Mouse (Mus musculus) heart, postnatal 0 days (tissue): Measurements from ENCODE around the gene Ccdc170. TPM values are rescaled to one million over a fixed set of nuclear protein-coding genes. Genes with fewer than 3 reads are reported as not detected.

Experiments
- ATAC-seq: fragments of 200-750 bp; cut with Nextera tagmentation; 2 replicates; pipeline ENCODE4 v1.8.0; 2017; ENCODE audit warnings: low read depth, moderate number of reproducible peaks, moderate library complexity; ENCODE audit not compliant: insufficient read depth
- DNase-seq: peaks from one replicate; pipeline ENCODE4 v3.0.0-alpha.2; 2016; ENCODE audit warnings: low spot score
- H3K27ac ChIP-seq: fragments of 300-500 bp; sonication (generic); 2 replicates; pipeline ENCODE4 v1.5.1; 2014; ENCODE audit warnings: low read depth, mild to moderate bottlenecking
- H3K27me3 ChIP-seq: fragments of 300-500 bp; sonication (generic); 2 replicates; pipeline ENCODE4 v1.6.1; 2014; ENCODE audit warnings: low read length, mixed read lengths; ENCODE audit not compliant: control insufficient read depth, insufficient read depth
- H3K36me3 ChIP-seq: fragments of 300-500 bp; sonication (generic); replicated peaks from 2 replicates; pipeline ENCODE4 v1.6.1; 2014; ENCODE audit warnings: low read length, mixed read lengths; ENCODE audit not compliant: control insufficient read depth, insufficient read depth
- H3K4me1 ChIP-seq: fragments of 300-500 bp; sonication (generic); 2 replicates; pipeline ENCODE4 v1.6.1; 2014; ENCODE audit warnings: antibody characterized with exemption; ENCODE audit not compliant: control insufficient read depth, insufficient read depth
- H3K4me2 ChIP-seq: fragments of 300-500 bp; sonication (generic); 2 replicates; pipeline ENCODE4 v1.6.1; 2014; ENCODE audit warnings: low read depth, mild to moderate bottlenecking, low read length, moderate library complexity
- H3K4me3 ChIP-seq: fragments of 300-500 bp; sonication (generic); 2 replicates; pipeline ENCODE4 v1.5.1; 2014; ENCODE audit warnings: low read depth, low read length
- H3K9ac ChIP-seq: fragments of 300-500 bp; sonication (generic); replicated peaks from 2 replicates; pipeline ENCODE4 v1.6.1; 2014; ENCODE audit warnings: low read depth, low read length, mixed read lengths
- H3K9me3 ChIP-seq: fragments of 300-500 bp; sonication (generic); replicated peaks from 2 replicates; pipeline ENCODE4 v1.6.1; 2016; ENCODE audit warnings: low read length; ENCODE audit not compliant: control insufficient read depth
- CTCF ChIP-seq: IDR thresholded peaks from 2 replicates; pipeline ENCODE4 v1.5.1; 2016; ENCODE audit warnings: antibody characterized with exemption, control low read depth, low read depth
- EP300 ChIP-seq: IDR thresholded peaks from 2 replicates; pipeline ENCODE4 v1.6.1; 2016; ENCODE audit warnings: antibody characterized with exemption, low read depth
- WGBS: fragments of 180-500 bp; shearing (Covaris S2); extraction: QIAGEN DNeasy Blood & Tissue Kit; methylation state at CpG from one replicate; pipeline ENCODE4 v1.1.7; 2014; 5-methylcytosine and 5-hydroxymethylcytosine counted together
- polyA plus RNA-seq: library from polyadenylated mRNA; unstranded; fragments of >200 nt; fragmentation: Nextera tagmentation; extraction: Ambion mirVana; gene quantifications from 2 replicates; pipeline ENCODE4 v1.2.1, GENCODE M21; 2015
- total RNA-seq: library from RNA; depleted of rRNA; stranded (reverse); fragments of >200 nt; gene quantifications from 2 replicates; pipeline ENCODE4 v1.2.3, GENCODE M21; 2014; ENCODE audit warnings: low replicate concordance

The Ccdc170 gene
- total and polyA plus RNA-seq, 2 experiments from 2014 or later = not detected

- DNase-seq = no peak
- Histone ChIP-seq H3K9ac (no peak overlapping the region), H3K27ac (no peak overlapping the region), H3K36me3 (no peaks in the 10 kb centered on the region), H3K27me3 (no peaks in the 10 kb centered on the region), H3K9me3 (no peaks in the 10 kb centered on the region), H3K4me3 (no peak overlapping the region), H3K4me2 (no peak overlapping the region), H3K4me1 (no peaks in the 10 kb centered on the region)
- 91% methylated on average over 3 of the region's 3 CpGs for WGBS
- ATAC-seq = no peak
- TF ChIP-seq EP300 (no peak), CTCF (no peak)
Measured at GRCm38 (mm10) chr10:4480929-4481328, 1.4 kb upstream of the Ccdc170 start.

DNA sequence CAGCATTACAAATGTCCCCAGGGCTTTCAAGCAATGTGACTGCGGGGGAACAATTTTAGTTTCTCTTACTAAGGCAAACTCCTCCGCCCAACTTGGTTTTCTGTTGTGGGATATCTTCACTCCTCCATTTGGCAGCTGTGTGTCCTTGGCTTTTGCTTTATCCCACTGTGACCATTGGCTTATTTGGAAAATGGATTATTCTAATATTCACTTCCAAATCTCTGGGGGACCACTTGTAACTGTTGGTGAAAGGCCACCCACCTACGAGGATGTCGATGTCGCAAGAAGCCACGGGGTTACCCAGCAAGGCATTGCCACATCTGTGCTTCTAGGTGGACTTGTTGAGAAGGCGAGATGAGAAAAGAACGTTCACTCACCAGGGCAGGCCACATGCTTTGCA, 607 bp upstream of the Ccdc170 start:
- no peak overlapping the region for H3K4me2 ChIP-seq
- H3K4me3 ChIP-seq = no peak overlapping the region
- H3K9me3 ChIP-seq = no peaks in the 10 kb centered on the region
- TF ChIP-seq EP300 (no peak), CTCF (no peak)
- 74% methylated on average over 8 of the region's 8 CpGs for WGBS
- no peak for ATAC-seq
- H3K27ac ChIP-seq = no peak overlapping the region
- H3K27me3 ChIP-seq = no peaks in the 10 kb centered on the region
- H3K36me3 ChIP-seq = no peaks in the 10 kb centered on the region
- no peaks in the 10 kb centered on the region for H3K4me1 ChIP-seq
- DNase-seq = no peak
- H3K9ac ChIP-seq = no peak overlapping the region

DNA sequence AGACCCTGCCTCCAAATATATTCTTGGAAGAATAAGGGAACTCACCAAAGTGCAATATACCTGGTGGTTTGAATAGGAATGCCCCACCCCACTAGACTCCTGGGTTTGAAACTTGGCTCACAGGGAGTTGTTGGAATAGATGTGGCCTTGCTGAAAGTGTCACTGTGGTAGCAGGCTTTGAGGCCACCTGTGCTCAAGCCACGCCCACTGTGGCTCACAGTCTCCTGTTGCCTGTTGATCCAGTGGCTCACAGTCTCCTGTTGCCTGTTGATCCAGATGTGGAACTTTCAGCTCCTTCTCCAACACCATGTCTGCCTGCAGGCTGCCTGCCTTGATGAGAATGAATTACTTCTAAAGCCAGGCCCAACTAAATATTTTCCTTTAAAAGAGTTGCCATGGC, 1.5 kb downstream of the Ccdc170 start:
- Histone ChIP-seq H3K36me3 (no peaks in the 10 kb centered on the region), H3K4me3 (no peak overlapping the region), H3K27ac (no peak overlapping the region), H3K9me3 (no peaks in the 10 kb centered on the region), H3K4me1 (no peaks in the 10 kb centered on the region), H3K27me3 (no peaks in the 10 kb centered on the region), H3K9ac (no peak overlapping the region), H3K4me2 (no peak overlapping the region)
- 61% methylated on average over 1 of the region's 1 CpGs for WGBS
- TF ChIP-seq CTCF (no peak), EP300 (no peak)
- DNase-seq = no peak
- no peak for ATAC-seq

GRCm38 (mm10) chr10:4484986-4485385, 2.7 kb downstream of the Ccdc170 start:
- Histone ChIP-seq H3K4me1 (no peaks in the 10 kb centered on the region), H3K27ac (no peak overlapping the region), H3K9ac (no peak overlapping the region), H3K27me3 (no peaks in the 10 kb centered on the region), H3K9me3 (no peaks in the 10 kb centered on the region), H3K4me2 (no peak overlapping the region), H3K36me3 (no peaks in the 10 kb centered on the region), H3K4me3 (no peak overlapping the region)
- no peak for DNase-seq
- 79% methylated on average over 9 of the region's 9 CpGs for WGBS
- ATAC-seq = no peak
- TF ChIP-seq EP300 (no peak), CTCF (no peak)

- TF ChIP-seq EP300 (no peak), CTCF (no peak)
- Histone ChIP-seq H3K4me1 (no peaks in the 10 kb centered on the region), H3K4me2 (no peak overlapping the region), H3K9ac (no peak overlapping the region), H3K27me3 (no peaks in the 10 kb centered on the region), H3K36me3 (no peaks in the 10 kb centered on the region), H3K9me3 (no peaks in the 10 kb centered on the region), H3K4me3 (no peak overlapping the region), H3K27ac (no peak overlapping the region)
- ATAC-seq (no peak), DNase-seq (no peak)
- 74% methylated on average over 5 of the region's 5 CpGs for WGBS
Measured at GRCm38 (mm10) chr10:4489865-4490264, 7.6 kb downstream of the Ccdc170 start.

DNA sequence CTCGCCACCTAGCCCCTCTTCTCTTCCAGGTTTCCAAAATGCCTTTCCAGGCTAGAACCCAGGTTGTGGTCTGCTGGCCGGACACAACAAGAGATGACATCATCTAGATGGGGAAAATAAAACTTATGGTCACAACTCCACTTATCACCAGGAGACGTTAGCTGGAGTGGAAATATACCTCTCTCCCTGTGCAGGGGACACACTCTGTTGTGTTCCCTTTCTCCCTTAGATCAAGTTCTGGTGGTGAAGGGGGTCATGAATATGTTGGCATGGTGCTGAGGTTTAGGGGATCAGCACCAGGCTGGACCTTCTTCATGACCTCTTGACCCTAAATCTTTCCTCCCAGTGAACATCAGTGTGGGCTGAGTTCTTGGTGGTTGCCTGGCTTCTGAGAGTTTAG, 9.0 kb downstream of the Ccdc170 start:
- WGBS = 27% methylated on average over 2 of the region's 3 CpGs
- H3K9me3 ChIP-seq = no peaks in the 10 kb centered on the region
- ATAC-seq = no peak

More for the DNA sequence above, 9.0 kb downstream of the Ccdc170 start:
- Histone ChIP-seq H3K36me3 (no peaks in the 10 kb centered on the region), H3K4me3 (no peak overlapping the region), H3K27me3 (no peaks in the 10 kb centered on the region), H3K4me1 (no peaks in the 10 kb centered on the region), H3K27ac (no peak overlapping the region), H3K9ac (no peak overlapping the region), H3K4me2 (no peak overlapping the region)
- TF ChIP-seq EP300 = no peak
- no peak for TF ChIP-seq CTCF
- no peak for DNase-seq
